Mouse (Mus musculus) cerebellum, adult (tissue): Measurements from ENCODE around the gene Ddah2.

ENCODE experiments used
- ATAC-seq: cut with Nextera tagmentation; 2 replicates; pipeline ENCODE4 v1.9.2; 2017; ENCODE audit warnings: mild to moderate bottlenecking, moderate library complexity, mixed read lengths; ENCODE audit not compliant: insufficient number of reproducible peaks, low FRiP score, low TSS enrichment

Gene Ddah2

DNA sequence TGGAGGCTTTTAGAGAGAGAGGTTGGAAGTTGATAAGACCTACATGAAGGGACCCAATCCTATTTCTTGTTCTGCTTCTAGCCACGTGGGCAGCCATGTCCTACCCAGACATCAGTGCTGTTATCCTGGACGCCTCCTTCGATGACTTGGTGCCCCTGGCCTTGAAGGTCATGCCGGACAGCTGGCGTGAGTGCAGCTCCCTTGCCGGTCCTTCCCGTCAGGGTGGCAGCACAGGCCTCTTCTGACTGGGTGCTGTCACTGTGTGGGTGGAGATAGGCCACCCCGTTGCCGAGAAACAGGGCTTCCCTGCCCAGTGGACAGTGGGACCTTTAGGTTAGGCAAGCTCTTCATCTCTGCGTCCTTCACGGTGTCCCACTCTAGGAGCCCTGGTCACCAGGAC, 42.3 kb downstream of the Ddah2 start:
- no peak for ATAC-seq

DNA sequence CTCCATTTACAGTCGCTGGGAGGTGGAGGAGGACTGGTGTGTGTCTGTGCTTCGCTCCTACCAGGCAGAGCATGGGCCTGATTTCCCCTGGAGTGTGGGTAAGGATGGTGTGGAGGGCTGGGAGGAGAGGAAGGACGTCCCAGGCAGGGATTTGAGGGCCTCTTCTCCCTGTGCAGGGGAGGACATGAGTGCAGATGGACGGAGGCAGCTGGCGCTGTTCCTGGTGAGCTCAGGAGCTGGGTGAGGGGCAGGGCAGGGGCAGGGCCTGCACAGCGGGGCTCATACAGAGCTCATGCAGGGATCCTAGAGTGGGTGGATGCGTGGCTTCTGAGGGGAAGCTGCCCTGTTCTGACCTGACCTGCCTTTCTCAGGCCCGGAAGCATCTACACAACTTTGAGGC, 43.5 kb downstream of the Ddah2 start:
- ATAC-seq = no peak

DNA sequence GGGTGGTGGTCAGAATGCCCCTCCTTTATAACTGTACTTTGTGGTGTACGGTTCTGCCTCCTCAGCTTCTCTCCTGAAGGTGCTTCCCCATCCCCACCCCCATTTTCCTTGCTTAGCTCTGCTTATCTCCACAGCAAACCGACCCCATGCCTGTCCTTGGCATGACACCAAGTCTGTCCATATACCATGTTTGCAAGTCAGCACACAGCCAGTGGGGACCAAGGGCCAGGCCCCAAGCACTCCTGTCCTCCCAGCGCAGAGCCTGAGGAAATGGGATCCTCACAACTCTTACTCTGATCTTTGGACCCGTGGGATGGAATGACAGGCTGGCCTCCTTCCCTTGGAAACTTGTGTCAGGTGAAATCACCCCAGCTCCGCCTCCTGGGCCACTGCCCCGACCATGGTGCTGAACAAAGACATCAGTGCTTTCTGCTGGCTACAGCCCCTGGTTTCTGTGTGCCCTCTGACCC, 44.4 kb downstream of the Ddah2 start:
- ATAC-seq = no peak

DNA sequence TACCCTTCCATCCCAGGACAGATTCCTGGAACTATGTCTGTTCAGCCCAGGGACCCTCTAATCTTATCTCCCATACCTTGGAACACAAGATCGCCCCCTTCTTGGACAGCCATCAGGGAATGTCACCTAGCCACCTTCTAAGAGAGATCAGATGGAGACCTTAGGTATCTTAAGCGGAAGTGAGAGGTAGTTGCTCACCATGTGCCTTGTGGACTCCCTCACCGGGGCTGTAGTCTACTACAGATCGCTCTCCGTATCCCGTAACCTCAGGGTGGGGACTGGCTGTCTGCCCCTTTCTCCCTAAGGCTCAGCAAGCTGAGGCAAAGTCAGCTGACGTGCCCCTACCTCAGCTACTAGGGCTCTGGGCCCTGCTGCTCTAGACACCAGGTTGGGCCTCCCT, 45.2 kb downstream of the Ddah2 start:
- ATAC-seq = no peak

DNA sequence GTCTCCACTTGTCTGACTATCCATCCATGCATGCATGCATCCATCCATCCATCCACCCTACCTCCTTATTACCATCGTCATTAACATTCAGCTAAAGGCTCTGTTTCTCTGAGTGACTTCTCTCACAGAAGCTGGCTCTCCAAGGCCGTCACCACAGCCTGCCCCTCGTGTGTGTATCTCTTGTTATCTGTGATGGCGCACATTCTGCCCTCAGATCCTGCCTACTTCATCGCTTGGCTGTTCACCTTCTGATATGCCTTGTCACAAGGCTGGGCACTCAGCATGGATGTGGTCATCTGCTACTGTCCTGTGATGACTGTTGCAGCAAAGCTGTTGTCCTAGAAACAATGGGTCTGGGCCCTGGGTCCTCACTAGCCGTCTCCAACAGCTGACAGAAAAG, 45.9 kb downstream of the Ddah2 start:
- no peak for ATAC-seq

DNA sequence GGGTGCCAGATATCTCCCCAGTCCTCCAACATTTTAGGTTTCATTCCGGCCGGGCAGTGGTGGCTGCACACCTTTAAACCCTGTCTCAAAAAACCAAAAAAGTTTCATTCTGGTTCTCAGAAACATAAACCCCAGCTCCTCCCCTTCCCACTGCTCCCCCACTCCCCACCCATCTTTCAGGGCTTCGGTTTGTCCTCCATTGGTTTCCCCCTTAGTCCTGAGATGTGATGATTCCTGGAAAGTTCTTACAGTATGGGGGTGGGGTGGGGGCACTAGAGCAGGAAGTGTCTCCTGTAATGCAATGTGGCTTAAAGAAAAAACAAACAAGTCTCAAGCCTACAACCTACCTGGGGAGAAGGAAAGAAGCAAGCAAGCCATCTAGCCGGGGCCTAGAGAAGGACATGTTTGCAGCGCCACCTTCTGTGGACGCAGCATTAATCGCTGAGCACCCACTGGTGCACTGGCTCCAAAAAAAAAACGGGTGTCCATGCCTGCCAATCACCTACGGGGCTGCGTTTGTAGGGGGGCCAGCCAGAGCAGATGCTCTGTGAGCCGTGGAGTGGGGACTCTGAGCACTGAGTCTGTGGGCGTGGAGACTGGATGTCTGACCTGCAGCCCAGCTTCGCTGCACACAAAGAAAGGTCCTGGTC, 47.0 kb downstream of the Ddah2 start:
- ATAC-seq = peak; percentile 34; the same call in 1 of the 2 replicates

DNA sequence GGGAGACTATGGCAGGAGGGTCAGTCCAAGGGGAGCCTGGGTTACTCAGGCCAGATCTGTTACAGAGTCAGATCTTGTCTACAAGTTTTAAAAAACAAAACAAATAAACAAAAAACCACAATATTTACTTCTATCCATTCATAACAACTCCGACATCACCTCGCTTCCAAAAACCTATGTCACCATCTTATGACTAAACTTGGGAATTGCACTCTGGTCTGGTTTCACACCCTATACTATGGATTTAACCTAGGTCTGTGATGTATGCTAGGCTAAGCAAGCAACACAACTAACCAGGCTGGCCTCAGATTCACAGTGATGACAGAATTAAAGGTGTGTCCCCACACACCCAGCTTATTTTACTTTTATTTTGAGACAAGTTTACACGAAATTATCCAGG, 47.7 kb downstream of the Ddah2 start:
- ATAC-seq = no peak

DNA sequence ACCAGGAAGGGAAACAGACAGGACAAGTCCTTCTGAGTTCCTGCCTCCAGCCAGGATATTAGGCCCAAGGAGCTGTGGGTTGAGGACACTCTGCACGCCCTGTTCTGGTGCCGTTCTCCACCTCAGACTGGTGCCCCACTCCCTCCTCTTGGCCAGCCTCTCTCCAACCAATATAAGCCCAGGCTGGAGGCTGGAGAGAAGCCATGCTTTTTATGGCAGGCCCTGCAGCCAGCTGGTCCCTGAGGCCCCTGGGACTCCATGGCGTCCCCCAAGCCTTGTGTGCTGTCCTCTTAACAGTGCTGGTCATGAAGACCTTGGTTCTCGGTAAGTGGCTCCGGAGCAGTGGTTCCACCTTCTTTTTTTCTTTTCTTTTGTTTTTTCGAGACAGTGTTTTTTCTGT, 49.3 kb downstream of the Ddah2 start, which contains the start of gene Ly6g5c:
Ly6g5c (plus strand) TSS at position 183 of the 400 bp plus-strand sequence.
- ATAC-seq = peak; percentile 50; the same call in 1 of the 2 replicates
